Mouse (Mus musculus): ENCODE results near the gene Atxn1. TPM values are rescaled to one million over a fixed set of nuclear protein-coding genes. Genes with fewer than 3 reads are reported as not detected.

The Atxn1 gene
- polyA plus RNA-seq, 1 experiment from 2014 or later, result 7.7 TPM

DNA sequence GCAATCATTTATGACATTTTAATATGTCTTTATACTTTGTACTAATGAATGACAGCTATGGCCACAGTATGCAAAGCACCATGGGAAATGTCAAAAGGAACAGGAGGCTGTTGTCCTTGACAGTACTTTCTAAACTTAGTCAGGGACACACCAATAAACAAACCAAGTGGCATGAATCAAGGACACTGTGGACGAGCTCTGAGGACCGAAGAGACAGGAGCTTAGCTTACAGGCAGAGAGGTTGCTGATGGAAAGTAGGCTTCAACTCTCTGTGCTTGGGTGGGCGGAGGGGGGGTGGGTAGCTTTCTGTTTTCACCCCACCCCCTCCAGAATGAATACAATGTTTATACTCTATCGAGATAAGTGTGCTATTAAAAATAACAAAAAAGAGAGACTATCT is 90.6 kb downstream of the Atxn1 start:
- 91% methylated on average over 4 of the region's 4 CpGs for WGBS
- Histone ChIP-seq H3K4me2 (no peak overlapping the region), H3K4me1 (replicated peaks) (no peaks in the 10 kb centered on the region), H3K27ac (ENCODE audit: poor library complexity, severe bottlenecking) (no peak overlapping the region), H3K36me3 (peaks cover 11% of the 10 kb centered on the region; the same call in 1 of the 2 replicates), H3K9ac (no peak overlapping the region), H3K9me3 (replicated peaks) (no peaks in the 10 kb centered on the region), H3K27me3 (replicated peaks) (no peaks in the 10 kb centered on the region), H3K4me3 (no peak overlapping the region)
- no peak for ATAC-seq (ENCODE audit: insufficient number of reproducible peaks, low FRiP score)

DNA sequence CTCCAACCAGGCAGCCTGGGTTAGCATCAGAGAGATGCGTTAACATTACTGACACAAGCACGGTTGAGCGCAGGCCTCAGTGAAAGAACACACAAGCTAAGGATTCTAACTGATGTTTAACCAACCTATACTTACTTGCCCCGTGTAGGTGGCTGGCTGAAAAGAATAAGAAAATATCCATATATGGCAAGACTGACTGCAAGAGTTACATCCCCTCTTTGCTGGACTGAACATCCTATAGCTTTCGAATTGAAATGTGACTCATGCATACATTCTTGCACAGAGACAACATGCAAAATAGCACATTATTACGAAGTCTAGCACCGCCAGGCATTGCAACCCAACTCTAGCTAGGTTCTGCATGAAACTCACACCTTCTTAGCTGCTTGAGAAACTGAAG is 91.8 kb downstream of the Atxn1 start:
- 94% methylated on average over 7 of the region's 7 CpGs for WGBS
- no peak overlapping the region for H3K27ac ChIP-seq (ENCODE audit: poor library complexity, severe bottlenecking)
- no peak overlapping the region for H3K4me2 ChIP-seq
- H3K9me3 ChIP-seq (replicated peaks), result no peaks in the 10 kb centered on the region
- no peak overlapping the region for H3K9ac ChIP-seq
- peaks cover 13% of the 10 kb centered on the region; the same call in 1 of the 2 replicates for H3K36me3 ChIP-seq
- no peaks in the 10 kb centered on the region for H3K4me1 ChIP-seq (replicated peaks)
- no peak for ATAC-seq (ENCODE audit: insufficient number of reproducible peaks, low FRiP score)
- H3K27me3 ChIP-seq (replicated peaks), result no peaks in the 10 kb centered on the region
- no peak overlapping the region for H3K4me3 ChIP-seq

DNA sequence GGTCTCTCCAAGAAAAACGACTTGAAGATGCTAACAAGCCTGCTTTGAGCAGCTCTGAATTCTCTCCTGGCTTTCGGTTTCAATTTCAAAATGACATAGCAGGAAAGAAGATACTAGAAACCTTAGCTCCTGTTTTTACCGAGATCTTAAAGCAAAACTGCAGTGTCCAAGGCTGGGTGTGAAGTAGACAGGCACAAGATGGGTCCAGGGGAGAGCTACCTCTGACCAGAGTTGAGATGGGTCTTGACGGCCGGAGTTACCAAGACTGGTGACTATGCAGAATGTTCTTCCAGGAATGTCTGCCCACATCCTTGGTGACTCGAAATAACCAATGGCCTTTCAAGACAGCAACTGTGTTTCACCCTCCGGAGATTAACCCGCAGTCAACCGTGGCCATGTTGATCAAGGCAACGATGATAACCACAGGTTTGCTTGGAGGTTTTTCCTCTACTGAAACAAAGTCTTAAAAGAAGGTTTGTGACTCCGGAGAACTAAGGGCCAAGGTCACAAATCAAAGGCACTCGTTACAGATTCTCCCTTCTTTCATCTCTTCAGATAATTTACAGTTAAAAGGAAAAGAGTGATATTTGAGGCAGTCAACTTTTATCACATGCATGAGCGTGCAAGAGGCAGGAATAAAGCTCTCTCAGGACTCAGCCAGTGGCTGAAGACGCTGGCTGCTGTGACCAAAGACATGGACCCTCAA is 92.6 kb downstream of the Atxn1 start:
- H3K27ac ChIP-seq (ENCODE audit: poor library complexity, severe bottlenecking), result no peak overlapping the region

DNA sequence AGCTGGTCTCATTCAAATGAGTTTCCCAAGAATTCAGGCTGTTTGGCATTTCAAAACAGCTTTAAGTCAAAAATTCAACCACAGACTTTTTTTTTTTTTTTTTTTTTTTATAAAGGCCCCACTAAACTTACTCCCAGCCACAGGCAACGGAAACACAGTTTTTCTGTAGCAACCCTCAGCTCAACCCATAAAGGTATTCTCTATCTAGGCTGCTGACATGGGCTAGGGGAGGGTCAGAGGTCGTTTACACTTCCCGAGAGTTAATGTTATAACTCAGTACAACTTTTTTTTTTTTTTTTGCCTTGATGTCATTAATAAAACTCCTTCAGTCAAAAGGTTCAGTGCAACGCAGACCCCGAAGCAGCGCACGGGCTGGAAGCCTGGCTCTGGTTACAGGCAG is 93.3 kb downstream of the Atxn1 start:
- ATAC-seq (ENCODE audit: insufficient number of reproducible peaks, low FRiP score), result no peak
- Histone ChIP-seq H3K9ac (no peak overlapping the region), H3K4me1 (replicated peaks) (peaks cover 4% of the 10 kb centered on the region; the same call in 1 of the 2 replicates), H3K9me3 (replicated peaks) (no peaks in the 10 kb centered on the region), H3K27me3 (replicated peaks) (no peaks in the 10 kb centered on the region), H3K4me2 (no peak overlapping the region), H3K4me3 (no peak overlapping the region), H3K27ac (ENCODE audit: poor library complexity, severe bottlenecking) (no peak overlapping the region), H3K36me3 (peaks cover 13% of the 10 kb centered on the region; the same call in 1 of the 2 replicates)
- 80% methylated on average over 7 of the region's 7 CpGs for WGBS

More for the DNA sequence above, 92.6 kb downstream of the Atxn1 start:
- peaks cover 13% of the 10 kb centered on the region; the same call in 1 of the 2 replicates for H3K36me3 ChIP-seq
- WGBS, result 73% methylated on average over 14 of the region's 14 CpGs
- no peak overlapping the region for H3K4me2 ChIP-seq
- H3K4me3 ChIP-seq, result no peak overlapping the region
- H3K9me3 ChIP-seq (replicated peaks), result no peaks in the 10 kb centered on the region
- no peaks in the 10 kb centered on the region for H3K27me3 ChIP-seq (replicated peaks)
- ATAC-seq (ENCODE audit: insufficient number of reproducible peaks, low FRiP score), result no peak
- no peak overlapping the region for H3K9ac ChIP-seq
- no peaks in the 10 kb centered on the region; the same call in 1 of the 2 replicates for H3K4me1 ChIP-seq (replicated peaks)

DNA sequence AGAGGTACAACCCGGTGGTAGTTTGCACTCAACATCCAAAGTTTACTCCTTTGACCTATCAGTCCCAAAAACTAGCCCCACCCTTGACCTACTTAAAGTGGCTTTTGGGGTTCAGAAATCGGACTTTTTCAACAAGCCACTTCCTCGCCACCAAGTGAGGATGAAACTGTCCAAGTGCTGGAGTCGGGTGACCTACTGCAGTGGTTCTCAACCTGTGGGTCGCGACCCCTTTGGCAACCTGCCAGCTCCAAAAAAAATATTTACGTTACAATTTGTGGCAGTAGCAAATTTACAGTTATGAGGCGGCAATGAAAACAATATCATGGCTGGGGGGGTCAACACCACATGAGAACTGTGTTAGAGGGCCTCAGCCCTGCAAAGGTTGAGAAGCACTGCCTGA is 95.9 kb downstream of the Atxn1 start:
- H3K9me3 ChIP-seq (replicated peaks), result no peaks in the 10 kb centered on the region
- no peak for ATAC-seq (ENCODE audit: insufficient number of reproducible peaks, low FRiP score)

DNA sequence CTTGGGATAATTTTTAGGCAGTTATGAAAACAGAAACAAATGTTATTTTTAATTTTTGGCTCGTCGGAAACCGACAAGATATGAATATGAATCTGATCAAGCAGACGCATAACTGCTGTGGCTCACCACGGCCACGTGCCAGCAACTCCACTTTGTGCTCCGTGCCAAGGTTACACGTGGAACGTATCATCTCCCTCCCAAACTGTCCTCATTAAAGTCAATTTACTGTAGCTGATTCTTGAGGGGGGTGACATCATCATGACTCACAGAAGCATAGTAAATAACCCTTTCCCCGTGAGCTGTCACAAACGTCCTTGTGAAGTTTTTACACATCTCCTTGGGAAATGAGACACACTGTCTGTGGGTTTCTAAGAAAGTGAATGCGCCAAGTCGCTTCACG is 97.5 kb downstream of the Atxn1 start:
- Histone ChIP-seq H3K4me3 (no peak overlapping the region), H3K9ac (no peak overlapping the region), H3K36me3 (peaks cover 6% of the 10 kb centered on the region; the same call in 1 of the 2 replicates), H3K9me3 (replicated peaks) (no peaks in the 10 kb centered on the region), H3K27ac (ENCODE audit: poor library complexity, severe bottlenecking) (no peak overlapping the region), H3K27me3 (replicated peaks) (no peaks in the 10 kb centered on the region), H3K4me2 (no peak overlapping the region), H3K4me1 (replicated peaks) (peaks cover 11% of the 10 kb centered on the region)
- ATAC-seq (ENCODE audit: insufficient number of reproducible peaks, low FRiP score), result no peak
- WGBS, result 73% methylated on average over 14 of the region's 14 CpGs

More for the DNA sequence above, 95.9 kb downstream of the Atxn1 start:
- H3K9ac ChIP-seq, result no peak overlapping the region
- H3K36me3 ChIP-seq, result peaks cover 6% of the 10 kb centered on the region; the same call in 1 of the 2 replicates
- H3K4me2 ChIP-seq, result no peak overlapping the region
- no peak overlapping the region for H3K4me3 ChIP-seq
- H3K4me1 ChIP-seq (replicated peaks), result peaks cover 11% of the 10 kb centered on the region; the same call in 1 of the 2 replicates
- no peak overlapping the region for H3K27ac ChIP-seq (ENCODE audit: poor library complexity, severe bottlenecking)
- 80% methylated on average over 8 of the region's 8 CpGs for WGBS
- H3K27me3 ChIP-seq (replicated peaks), result no peaks in the 10 kb centered on the region

DNA sequence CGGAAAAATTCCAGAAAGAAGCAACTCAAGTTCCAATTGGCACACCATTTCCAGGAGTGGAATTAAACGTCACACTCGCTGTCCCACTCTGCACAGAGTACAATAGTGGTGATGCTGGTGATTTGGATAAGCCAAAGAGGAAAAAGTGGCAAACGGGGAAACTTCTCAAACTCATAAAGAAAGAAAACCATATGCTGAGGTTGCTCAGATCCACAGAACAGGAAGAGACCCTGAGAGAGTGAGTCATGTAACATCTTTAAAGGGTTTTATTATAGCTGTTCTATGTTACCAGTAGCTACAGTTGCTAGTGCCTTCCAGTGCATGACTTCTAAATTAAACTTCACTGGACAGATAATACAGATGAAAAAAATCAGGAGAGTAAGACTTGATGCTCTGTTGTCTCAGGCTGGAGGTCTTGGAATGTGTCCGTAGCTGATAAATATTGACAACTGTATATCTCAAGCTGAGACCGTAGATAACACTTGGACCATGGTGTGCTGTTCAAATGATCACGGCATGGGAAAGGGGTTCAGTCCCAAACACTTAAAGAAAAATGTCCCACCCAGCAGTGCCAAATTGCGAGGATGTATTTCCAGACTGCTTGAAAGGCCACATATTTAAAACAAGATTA is 98.1 kb downstream of the Atxn1 start:
- Histone ChIP-seq H3K4me1 (replicated peaks) (peaks cover 13% of the 10 kb centered on the region), H3K4me3 (no peak overlapping the region), H3K9ac (no peak overlapping the region), H3K27ac (ENCODE audit: poor library complexity, severe bottlenecking) (no peak overlapping the region), H3K27me3 (replicated peaks) (no peaks in the 10 kb centered on the region), H3K36me3 (peaks cover 6% of the 10 kb centered on the region; the same call in 1 of the 2 replicates), H3K9me3 (replicated peaks) (no peaks in the 10 kb centered on the region), H3K4me2 (no peak overlapping the region)
- whole genome bisulfite sequencing, result 73% methylated on average over 8 of the region's 8 CpGs
- ATAC-seq (ENCODE audit: insufficient number of reproducible peaks, low FRiP score), result no peak; the same call in 1 of the 2 replicates

DNA sequence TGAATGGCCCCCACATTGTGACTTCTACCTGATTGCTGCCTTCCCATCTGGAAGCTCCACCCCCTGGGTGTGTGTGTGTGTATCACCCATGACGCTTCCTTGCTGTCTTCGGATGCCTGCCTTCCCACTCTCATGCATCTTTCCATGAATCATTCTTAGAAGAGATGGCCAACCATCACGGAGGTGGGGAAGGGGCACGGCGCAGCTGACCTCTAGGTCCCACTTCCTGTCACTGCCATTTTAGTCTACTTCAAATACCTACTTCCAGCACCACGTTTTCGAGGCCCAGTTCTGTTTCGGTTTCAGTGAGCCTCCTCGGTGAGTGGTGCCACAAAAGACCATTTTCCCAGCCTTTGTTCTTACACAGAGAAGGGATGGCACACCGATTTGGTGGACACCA is 99.2 kb downstream of the Atxn1 start:
- H3K27me3 ChIP-seq (replicated peaks), result no peaks in the 10 kb centered on the region
- no peak overlapping the region for H3K4me3 ChIP-seq
- no peak overlapping the region for H3K4me2 ChIP-seq
- 89% methylated on average over 10 of the region's 10 CpGs for WGBS
- no peaks in the 10 kb centered on the region for H3K9me3 ChIP-seq (replicated peaks)
- peaks cover 21% of the 10 kb centered on the region for H3K4me1 ChIP-seq (replicated peaks)
- H3K36me3 ChIP-seq, result peaks cover 3% of the 10 kb centered on the region; the same call in 1 of the 2 replicates
- H3K9ac ChIP-seq, result no peak overlapping the region
- ATAC-seq (ENCODE audit: insufficient number of reproducible peaks, low FRiP score), result no peak
- no peak overlapping the region for H3K27ac ChIP-seq (ENCODE audit: poor library complexity, severe bottlenecking)

DNA sequence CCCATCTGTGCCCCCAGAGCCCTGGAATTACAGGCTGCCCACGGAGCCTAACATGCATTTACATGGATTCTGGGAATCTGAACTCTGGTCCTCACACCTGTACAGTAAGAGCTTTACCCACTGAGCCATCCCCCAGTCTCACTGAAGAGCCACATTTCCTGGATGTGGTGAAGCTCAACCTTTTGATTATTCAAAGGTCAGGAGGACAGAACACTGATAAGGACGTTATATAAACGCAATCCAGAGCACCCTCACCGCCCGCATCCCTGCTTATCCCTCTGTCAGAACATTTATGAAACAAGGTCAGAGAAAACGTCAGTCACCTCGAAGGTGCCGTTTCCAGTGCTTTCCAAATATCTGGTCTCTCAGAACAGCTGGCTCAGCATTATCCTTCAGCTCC is 101.0 kb downstream of the Atxn1 start:
- Histone ChIP-seq H3K36me3 (no peaks in the 10 kb centered on the region), H3K9me3 (replicated peaks) (no peaks in the 10 kb centered on the region), H3K4me2 (no peak overlapping the region), H3K27ac (ENCODE audit: poor library complexity, severe bottlenecking) (no peak overlapping the region), H3K9ac (no peak overlapping the region), H3K4me1 (replicated peaks) (peaks cover 30% of the 10 kb centered on the region), H3K27me3 (replicated peaks) (no peaks in the 10 kb centered on the region), H3K4me3 (no peak overlapping the region)
- 46% methylated on average over 8 of the region's 8 CpGs for WGBS
- no peak for ATAC-seq (ENCODE audit: insufficient number of reproducible peaks, low FRiP score)

DNA sequence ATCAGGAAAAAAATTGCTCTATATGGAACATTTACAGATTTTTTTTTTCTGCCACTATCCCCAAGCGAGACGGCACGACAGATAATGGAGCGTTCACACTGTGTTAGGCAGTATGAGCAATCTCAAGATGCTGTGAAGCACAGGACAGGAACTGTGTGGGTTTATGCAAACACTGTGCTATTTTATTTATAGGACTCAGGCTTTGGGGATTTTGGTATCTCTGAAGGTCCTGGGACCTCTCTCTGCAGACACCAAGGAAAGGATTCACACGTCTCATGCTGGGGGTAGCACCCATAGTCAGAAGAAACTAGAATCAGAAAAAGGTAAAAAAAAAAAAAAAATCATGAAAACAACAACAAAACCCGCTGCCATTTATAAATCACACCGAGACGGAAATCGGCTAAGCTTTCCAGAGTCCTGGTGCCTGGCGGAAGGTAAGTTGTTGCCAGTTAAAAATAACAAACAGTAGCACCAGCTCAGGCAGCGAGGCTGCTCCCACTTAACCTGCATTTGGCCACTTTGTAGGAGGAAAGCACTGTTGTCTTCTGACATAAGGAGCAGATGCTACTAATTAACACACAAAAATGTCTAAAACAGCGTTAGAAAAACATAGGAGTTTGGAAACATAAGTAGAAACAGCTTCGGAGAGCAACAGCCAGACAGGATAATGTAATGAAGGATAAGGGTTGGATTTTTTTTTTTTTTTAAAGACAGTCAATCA is 102.8 kb downstream of the Atxn1 start:
- H3K4me2 ChIP-seq, result peak overlapping the region; percentile 8; the same call in 1 of the 2 replicates
- H3K27me3 ChIP-seq (replicated peaks), result no peaks in the 10 kb centered on the region
- H3K4me1 ChIP-seq (replicated peaks), result peaks cover 30% of the 10 kb centered on the region
- no peak for ATAC-seq (ENCODE audit: insufficient number of reproducible peaks, low FRiP score)
- H3K36me3 ChIP-seq, result no peaks in the 10 kb centered on the region
- no peak overlapping the region for H3K9ac ChIP-seq
- 54% methylated on average over 13 of the region's 13 CpGs for WGBS
- no peak overlapping the region for H3K4me3 ChIP-seq
- no peaks in the 10 kb centered on the region for H3K9me3 ChIP-seq (replicated peaks)
- H3K27ac ChIP-seq (ENCODE audit: poor library complexity, severe bottlenecking), result no peak overlapping the region

DNA sequence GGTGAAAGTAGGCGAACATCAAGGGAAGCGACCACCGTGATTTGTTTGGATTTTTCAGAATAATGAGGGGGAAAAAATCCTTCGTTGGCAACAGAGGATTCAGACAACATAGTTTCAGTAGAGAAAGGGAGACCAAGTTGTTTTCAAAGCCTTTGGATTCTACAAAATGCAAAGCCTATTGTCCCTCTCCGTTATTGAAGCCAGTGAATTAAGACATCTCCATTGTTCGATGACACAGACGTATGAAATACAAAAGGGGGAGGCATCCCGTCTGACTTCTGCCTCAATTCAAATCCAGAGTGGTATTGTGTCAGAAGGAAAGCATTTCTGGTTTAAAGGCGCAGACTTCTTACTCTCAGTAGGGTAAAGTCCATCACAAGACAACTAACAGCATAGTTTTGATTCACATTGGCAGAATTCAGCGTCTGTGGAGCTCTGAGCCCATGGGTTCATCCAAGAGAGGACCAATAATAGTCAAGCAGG is 103.7 kb downstream of the Atxn1 start:
- Histone ChIP-seq H3K4me2 (no peak overlapping the region), H3K36me3 (no peaks in the 10 kb centered on the region), H3K9ac (no peak overlapping the region), H3K27ac (ENCODE audit: poor library complexity, severe bottlenecking) (no peak overlapping the region), H3K4me3 (no peak overlapping the region), H3K4me1 (replicated peaks) (peaks cover 26% of the 10 kb centered on the region), H3K27me3 (replicated peaks) (no peaks in the 10 kb centered on the region), H3K9me3 (replicated peaks) (no peaks in the 10 kb centered on the region)
- ATAC-seq (ENCODE audit: insufficient number of reproducible peaks, low FRiP score), result no peak
- WGBS, result 87% methylated on average over 10 of the region's 10 CpGs

Data from heart, embryonic 12.5 days (tissue).